Mouse (Mus musculus) forebrain, embryonic 15.5 days (tissue): ENCODE measurements around the gene Ppil6. TPM values are rescaled to one million over a fixed set of nuclear protein-coding genes. Genes with fewer than 3 reads are reported as not detected.
A peak's percentile ranks its signal among the peaks of the same experiment; 100 is the strongest.

Source experiments
- ATAC-seq: fragments of 200-750 bp; cut with Nextera tagmentation; replicated peaks from 2 replicates; pipeline ENCODE4 v1.8.0; 2017; ENCODE audit warnings: mild to moderate bottlenecking, moderate TSS enrichment, moderate library complexity
- H3K27ac ChIP-seq: fragments of 300-500 bp; sonication (generic); replicated peaks from 2 replicates; pipeline ENCODE4 v1.5.1; 2015; ENCODE audit warnings: mild to moderate bottlenecking, inconsistent platforms
- H3K27me3 ChIP-seq: fragments of 300-500 bp; sonication (generic); 2 replicates; pipeline ENCODE4 v1.6.1; 2015; ENCODE audit warnings: inconsistent platforms
- H3K36me3 ChIP-seq: fragments of 300-500 bp; sonication (generic); 2 replicates; pipeline ENCODE4 v1.6.1; 2015; ENCODE audit warnings: mild to moderate bottlenecking, inconsistent platforms
- H3K4me1 ChIP-seq: fragments of 300-500 bp; sonication (generic); 2 replicates; pipeline ENCODE4 v1.6.1; 2015; ENCODE audit warnings: inconsistent platforms
- H3K4me2 ChIP-seq: fragments of 300-500 bp; sonication (generic); replicated peaks from 2 replicates; pipeline ENCODE4 v1.6.1; 2015; ENCODE audit warnings: mild to moderate bottlenecking, inconsistent platforms
- H3K4me3 ChIP-seq: fragments of 300-500 bp; sonication (generic); 2 replicates; pipeline ENCODE4 v1.5.1; 2015; ENCODE audit warnings: mild to moderate bottlenecking, inconsistent platforms
- H3K9ac ChIP-seq: fragments of 300-500 bp; sonication (generic); replicated peaks from 2 replicates; pipeline ENCODE4 v1.6.1; 2015; ENCODE audit warnings: mild to moderate bottlenecking, inconsistent platforms
- H3K9me3 ChIP-seq: fragments of 300-500 bp; sonication (generic); 2 replicates; pipeline ENCODE4 v1.6.1; 2016; ENCODE audit warnings: inconsistent platforms
- WGBS: fragments of 180-500 bp; shearing (Covaris S2); methylation state at CpG from one replicate; pipeline ENCODE4 v1.1.7; 2015; ENCODE audit warnings: mixed read lengths; 5-methylcytosine and 5-hydroxymethylcytosine counted together
- polyA plus RNA-seq: library from polyadenylated mRNA; unstranded; fragments of >200 nt; fragmentation: Nextera tagmentation; extraction: Ambion mirVana; gene quantifications from 2 replicates; pipeline ENCODE4 v1.2.1, GENCODE M21; 2015

Gene Ppil6
- polyA plus RNA-seq, 1 experiment from 2014 or later = 3.3 TPM

DNA sequence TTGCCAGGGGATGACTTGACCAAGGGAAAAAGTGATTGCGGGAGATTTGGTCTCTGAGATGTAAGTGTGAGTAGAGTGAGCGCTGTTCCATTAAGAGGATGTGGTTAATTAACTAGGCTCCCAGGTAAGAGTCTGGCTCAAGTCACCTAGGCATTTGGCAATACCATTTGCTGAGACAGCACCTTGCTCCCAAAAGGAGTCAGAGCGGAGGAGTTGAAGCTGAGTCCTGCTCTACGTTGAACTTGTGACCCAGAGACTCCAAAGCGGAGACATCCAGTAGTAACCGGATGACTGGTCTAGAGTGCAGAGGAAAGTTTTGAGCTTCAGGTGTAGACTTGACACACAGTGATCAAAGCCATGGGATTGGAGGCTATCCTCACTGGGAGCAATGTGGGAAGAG, 51.8 kb downstream of the Ppil6 start:
- Histone ChIP-seq H3K27me3 (no peaks in the 10 kb centered on the region), H3K27ac (no peak overlapping the region), H3K9ac (no peak overlapping the region), H3K36me3 (no peaks in the 10 kb centered on the region), H3K9me3 (no peaks in the 10 kb centered on the region), H3K4me2 (no peak overlapping the region), H3K4me3 (no peak overlapping the region), H3K4me1 (peaks cover 8% of the 10 kb centered on the region)
- ATAC-seq = no peak
- WGBS = 96% methylated on average over 6 of the region's 6 CpGs

DNA sequence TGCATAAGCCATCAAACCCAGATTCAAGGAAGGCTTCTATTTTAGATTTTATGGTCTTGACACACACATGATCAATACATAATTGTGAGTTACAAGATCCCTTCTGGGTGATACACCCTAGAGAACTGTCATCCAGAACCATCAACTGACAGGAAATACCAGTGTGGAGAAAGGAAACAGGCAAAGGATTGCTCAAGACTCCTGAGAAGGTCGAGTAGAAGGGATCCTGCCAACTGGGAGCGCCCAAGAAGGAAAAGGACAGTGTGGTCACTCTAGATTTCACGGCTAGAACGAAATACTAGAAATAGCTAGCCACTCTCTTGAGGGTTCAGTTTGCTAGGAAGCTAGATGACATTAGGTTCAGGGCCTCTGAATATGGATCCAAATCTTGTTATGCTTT, 53.2 kb downstream of the Ppil6 start:
- WGBS = 88% methylated on average over 4 of the region's 4 CpGs
- Histone ChIP-seq H3K36me3 (no peaks in the 10 kb centered on the region), H3K4me2 (no peak overlapping the region), H3K4me3 (no peak overlapping the region), H3K27ac (no peak overlapping the region), H3K9ac (no peak overlapping the region), H3K4me1 (peaks cover 8% of the 10 kb centered on the region), H3K9me3 (no peaks in the 10 kb centered on the region), H3K27me3 (no peaks in the 10 kb centered on the region)
- ATAC-seq = no peak

DNA sequence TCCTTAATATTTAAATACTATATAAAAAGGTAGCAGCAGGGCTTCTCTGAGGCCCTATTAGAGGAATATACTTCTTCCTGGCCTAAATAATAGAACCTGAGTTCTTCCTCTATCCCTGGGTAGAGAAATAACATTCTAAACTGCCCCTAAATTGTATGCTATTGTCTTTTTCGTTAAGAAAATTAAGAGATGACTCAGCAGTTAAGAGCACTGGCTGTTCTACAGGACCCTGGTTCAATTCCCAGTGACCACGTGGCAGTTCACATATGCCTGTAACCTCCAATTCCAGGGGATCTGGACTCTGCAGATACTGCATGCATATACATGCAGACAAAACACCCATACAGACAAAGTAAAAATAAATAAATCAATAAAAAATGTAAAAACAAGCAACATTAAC, 53.6 kb downstream of the Ppil6 start:
- no peak overlapping the region for H3K9ac ChIP-seq
- no peaks in the 10 kb centered on the region for H3K9me3 ChIP-seq
- ATAC-seq = no peak

DNA sequence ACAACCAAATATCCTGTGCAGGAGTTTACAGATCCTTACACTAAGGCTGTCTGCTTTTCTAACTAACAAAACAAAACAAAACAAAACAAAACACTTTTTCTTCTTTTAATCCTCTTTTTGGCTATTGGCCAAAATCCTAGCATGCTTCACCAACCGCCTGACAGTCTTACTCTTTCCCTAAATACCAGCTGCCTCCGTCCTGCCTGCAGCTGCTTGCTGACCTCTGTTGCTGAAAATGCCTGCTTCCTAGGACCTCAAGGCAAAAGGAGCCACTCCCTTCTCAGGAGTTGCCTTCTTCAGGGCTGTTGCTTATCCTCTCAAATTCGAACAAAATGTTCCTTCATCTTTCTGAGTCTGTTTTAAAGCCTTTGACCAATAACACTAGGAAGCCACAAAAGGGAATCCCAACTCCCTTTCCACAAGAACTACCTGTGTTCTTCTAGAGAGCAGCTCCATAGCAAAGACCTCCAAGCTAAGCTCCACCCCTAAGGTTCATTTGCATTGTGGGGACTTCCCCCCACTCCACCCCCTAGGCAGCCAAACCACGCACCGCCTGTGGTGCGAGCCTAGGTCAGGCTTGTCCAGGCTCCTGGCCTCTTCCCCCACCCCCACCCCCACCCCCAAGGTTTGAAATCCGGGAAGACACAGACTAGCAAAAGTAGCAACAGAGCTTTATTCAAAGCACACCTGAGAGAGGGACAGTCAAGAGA, 54.4 kb downstream of the Ppil6 start:
- WGBS = 5% methylated on average over 7 of the region's 7 CpGs
- H3K9ac ChIP-seq = no peak overlapping the region
- ATAC-seq = no peak

More for the DNA sequence above, 53.6 kb downstream of the Ppil6 start:
- Histone ChIP-seq H3K27ac (no peak overlapping the region), H3K36me3 (no peaks in the 10 kb centered on the region), H3K27me3 (no peaks in the 10 kb centered on the region), H3K4me1 (peaks cover 8% of the 10 kb centered on the region), H3K4me3 (no peak overlapping the region), H3K4me2 (no peak overlapping the region)
- 77% methylated on average over 2 of the region's 2 CpGs for WGBS

GRCm38 (mm10) chr10:41545224-41545755, 55.1 kb downstream of the Ppil6 start:
- Histone ChIP-seq H3K27ac (no peak overlapping the region), H3K9me3 (peaks cover 4% of the 10 kb centered on the region; the same call in 1 of the 2 replicates), H3K4me1 (peaks cover 8% of the 10 kb centered on the region), H3K4me3 (no peak overlapping the region), H3K27me3 (no peaks in the 10 kb centered on the region), H3K36me3 (no peaks in the 10 kb centered on the region), H3K4me2 (no peak overlapping the region), H3K9ac (no peak overlapping the region)
- no peak for ATAC-seq
- 61% methylated on average over 7 of the region's 7 CpGs for WGBS

More for the DNA sequence above, 54.4 kb downstream of the Ppil6 start:
- no peaks in the 10 kb centered on the region for H3K36me3 ChIP-seq
- peaks cover 4% of the 10 kb centered on the region; the same call in 1 of the 2 replicates for H3K9me3 ChIP-seq
- H3K4me2 ChIP-seq = no peak overlapping the region
- no peak overlapping the region for H3K4me3 ChIP-seq
- no peak overlapping the region for H3K27ac ChIP-seq
- no peaks in the 10 kb centered on the region for H3K27me3 ChIP-seq
- peaks cover 8% of the 10 kb centered on the region for H3K4me1 ChIP-seq

DNA sequence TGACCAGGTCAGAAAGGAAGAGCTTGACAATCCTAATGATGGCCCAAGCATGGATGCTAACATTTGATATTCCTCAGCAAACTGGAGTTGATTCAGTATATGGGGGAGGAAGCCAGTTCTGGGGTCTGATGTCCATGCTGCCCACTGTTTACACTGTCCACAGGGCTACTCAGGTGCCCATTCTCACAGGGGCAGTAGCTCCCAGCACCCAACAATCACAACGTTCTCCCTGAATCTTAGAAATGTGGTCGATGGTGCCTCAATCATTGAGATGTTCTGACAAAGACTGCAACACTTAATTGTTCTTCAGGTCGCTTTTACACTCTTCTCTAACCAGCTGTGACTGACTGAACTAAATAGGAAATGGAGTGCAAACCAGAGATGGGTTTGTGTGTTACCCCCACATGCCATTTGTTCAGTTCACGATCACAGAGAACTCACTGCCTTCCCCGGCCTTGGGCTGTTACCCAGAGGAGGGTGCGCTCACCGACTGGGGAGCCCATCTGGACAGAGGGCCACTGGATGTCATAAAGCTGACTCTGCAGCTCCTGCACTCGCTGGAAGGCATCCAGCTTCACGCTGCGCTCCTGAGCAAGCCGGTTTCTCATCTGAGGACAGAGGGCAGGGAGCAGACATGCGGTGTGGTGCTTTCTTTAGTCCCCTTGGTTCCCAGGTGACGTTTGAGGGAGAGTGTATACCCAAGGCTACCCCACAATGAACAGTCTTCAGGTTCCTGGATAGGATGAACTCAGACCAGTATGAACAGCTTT, 56.3 kb downstream of the Ppil6 start:
- Histone ChIP-seq H3K9ac (no peak overlapping the region), H3K4me1 (peaks cover 8% of the 10 kb centered on the region), H3K4me2 (no peak overlapping the region), H3K27me3 (no peaks in the 10 kb centered on the region), H3K4me3 (no peak overlapping the region), H3K36me3 (no peaks in the 10 kb centered on the region), H3K27ac (no peak overlapping the region), H3K9me3 (peaks cover 4% of the 10 kb centered on the region; the same call in 1 of the 2 replicates)
- 72% methylated on average over 13 of the region's 13 CpGs for WGBS
- ATAC-seq = no peak

DNA sequence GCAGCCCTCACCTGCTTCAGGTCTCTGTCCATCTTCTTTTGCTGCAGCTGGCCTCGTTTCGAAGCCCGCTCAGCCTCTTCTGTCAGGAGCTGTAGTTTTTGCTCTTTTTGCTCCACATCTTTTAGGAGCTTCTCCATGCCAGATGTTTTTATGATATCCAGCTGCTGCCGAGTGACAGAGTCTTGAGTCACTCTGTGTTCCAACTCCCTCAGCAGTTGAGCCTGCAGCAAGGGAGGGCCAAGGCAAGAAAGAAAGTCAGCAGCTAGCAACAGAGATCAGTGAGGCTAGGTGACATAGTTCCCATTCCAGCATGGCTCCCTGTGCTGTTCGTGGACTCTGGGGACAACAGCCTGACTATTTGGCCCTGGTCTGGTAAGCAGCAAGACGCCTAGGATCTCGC, 60.5 kb downstream of the Ppil6 start:
- peaks cover 12% of the 10 kb centered on the region for H3K4me1 ChIP-seq
- no peak overlapping the region for H3K4me3 ChIP-seq
- ATAC-seq = no peak
- H3K27me3 ChIP-seq = no peaks in the 10 kb centered on the region
- 81% methylated on average over 7 of the region's 7 CpGs for WGBS
- H3K9me3 ChIP-seq = peaks cover 4% of the 10 kb centered on the region; the same call in 1 of the 2 replicates
- no peak overlapping the region for H3K27ac ChIP-seq
- H3K4me2 ChIP-seq = no peak overlapping the region
- no peaks in the 10 kb centered on the region for H3K36me3 ChIP-seq
- no peak overlapping the region for H3K9ac ChIP-seq

- Histone ChIP-seq H3K27me3 (no peaks in the 10 kb centered on the region), H3K4me2 (no peak overlapping the region), H3K27ac (no peak overlapping the region; the same call in 1 of the 2 replicates), H3K4me3 (no peak overlapping the region), H3K9ac (no peak overlapping the region), H3K36me3 (no peaks in the 10 kb centered on the region), H3K9me3 (peaks cover 4% of the 10 kb centered on the region; the same call in 1 of the 2 replicates), H3K4me1 (peaks cover 12% of the 10 kb centered on the region)
- WGBS = 11% methylated on average over 3 of the region's 3 CpGs
- no peak for ATAC-seq
These were observed 62.1 kb downstream of the Ppil6 start for GRCm38 (mm10) chr10:41552319-41552718.

GRCm38 (mm10) chr10:41552847-41553589, 62.8 kb downstream of the Ppil6 start:
- no peak overlapping the region for H3K27ac ChIP-seq
- H3K36me3 ChIP-seq = no peaks in the 10 kb centered on the region
- ATAC-seq = peak; percentile 64; the same call in 1 of the 2 replicates
- 29% methylated on average over 14 of the region's 14 CpGs for WGBS
- no peak overlapping the region for H3K9ac ChIP-seq
- H3K4me1 ChIP-seq = peaks cover 12% of the 10 kb centered on the region
- H3K27me3 ChIP-seq = no peaks in the 10 kb centered on the region
- no peak overlapping the region for H3K4me2 ChIP-seq
- peaks cover 4% of the 10 kb centered on the region; the same call in 1 of the 2 replicates for H3K9me3 ChIP-seq
- H3K4me3 ChIP-seq = no peak overlapping the region

DNA sequence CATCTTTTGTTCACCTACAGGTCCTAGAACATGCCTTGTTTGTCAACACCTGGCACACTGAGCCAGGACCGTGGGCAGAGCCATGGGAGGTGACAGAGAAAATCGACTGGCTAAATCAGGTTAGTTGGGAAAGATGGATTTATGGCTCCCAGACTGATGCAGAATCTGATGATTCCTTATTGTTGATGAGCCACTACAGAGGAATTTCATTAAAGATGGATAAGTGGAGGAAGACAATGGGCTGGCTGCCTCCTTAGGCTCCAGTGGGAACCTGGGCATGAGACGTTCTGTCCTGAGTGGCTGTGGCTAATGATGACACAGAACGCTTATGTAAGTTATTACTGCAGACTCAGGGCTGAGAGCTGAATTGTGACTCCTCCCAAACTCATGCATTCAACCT, 63.5 kb downstream of the Ppil6 start:
- no peaks in the 10 kb centered on the region for H3K36me3 ChIP-seq
- ATAC-seq = no peak
- peaks cover 4% of the 10 kb centered on the region; the same call in 1 of the 2 replicates for H3K9me3 ChIP-seq
- H3K9ac ChIP-seq = no peak overlapping the region
- no peak overlapping the region for H3K4me3 ChIP-seq
- no peak overlapping the region for H3K4me2 ChIP-seq
- 64% methylated on average over 4 of the region's 4 CpGs for WGBS
- H3K4me1 ChIP-seq = peaks cover 12% of the 10 kb centered on the region
- no peaks in the 10 kb centered on the region for H3K27me3 ChIP-seq
- no peak overlapping the region for H3K27ac ChIP-seq

DNA sequence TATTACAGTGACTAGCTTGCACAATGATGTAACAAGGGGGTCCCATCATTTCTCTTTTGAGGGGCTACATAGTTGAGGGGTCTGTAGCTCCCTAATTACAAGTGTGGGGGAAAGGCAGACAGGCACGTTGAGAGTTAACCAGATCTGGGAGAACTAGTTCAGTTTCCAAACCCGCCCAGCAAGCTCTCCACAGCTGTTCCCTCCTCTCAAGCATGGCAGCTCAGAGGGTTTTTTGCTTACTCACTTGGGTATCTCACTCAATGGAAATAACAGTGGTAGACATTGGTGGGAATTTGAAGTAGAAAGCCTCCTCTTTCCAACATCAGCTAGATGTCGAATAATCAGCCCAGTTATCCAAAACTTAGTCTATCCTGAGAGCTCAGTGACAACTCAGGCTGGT, 64.8 kb downstream of the Ppil6 start:
- Histone ChIP-seq H3K4me3 (no peak overlapping the region), H3K27me3 (no peaks in the 10 kb centered on the region), H3K9ac (no peak overlapping the region), H3K4me1 (peaks cover 12% of the 10 kb centered on the region), H3K4me2 (no peak overlapping the region), H3K27ac (no peak overlapping the region), H3K36me3 (no peaks in the 10 kb centered on the region), H3K9me3 (no peaks in the 10 kb centered on the region)
- ATAC-seq = no peak
- WGBS = 88% methylated on average over 3 of the region's 3 CpGs

DNA sequence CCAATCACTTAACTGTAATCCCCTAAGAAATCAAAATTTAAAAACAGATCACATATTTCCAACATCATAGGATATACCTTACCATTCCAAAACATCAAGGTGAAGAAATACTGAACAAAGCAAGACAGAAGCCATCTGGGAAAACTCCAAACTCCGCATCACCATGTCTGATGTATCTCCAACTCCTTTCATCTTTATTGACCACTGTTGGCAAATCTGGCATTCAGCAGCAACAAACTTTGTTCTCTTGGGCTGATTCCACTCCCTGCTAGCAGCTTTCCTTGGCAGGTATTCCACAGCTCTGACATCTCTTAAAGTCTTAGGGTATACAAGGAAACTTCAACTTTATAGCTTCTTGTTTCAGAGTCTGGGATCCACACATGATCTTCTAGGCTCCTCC, 68.2 kb downstream of the Ppil6 start:
- WGBS = 90% methylated on average over 1 of the region's 1 CpGs
- Histone ChIP-seq H3K36me3 (no peaks in the 10 kb centered on the region), H3K4me2 (no peak overlapping the region), H3K9me3 (0 out of 2 replicates have a peak, but pooled peaks cover 4% of the 10 kb centered on the region), H3K27ac (no peak overlapping the region), H3K9ac (no peak overlapping the region), H3K4me3 (no peak overlapping the region), H3K4me1 (peaks cover 4% of the 10 kb centered on the region), H3K27me3 (no peaks in the 10 kb centered on the region)
- ATAC-seq = no peak
